Mouse (Mus musculus) naive thymus-derived CD4-positive, alpha-beta T cell, adult 5 months (primary cell): Measurements from ENCODE around the gene Tm6sf1. TPM values are rescaled to one million over a fixed set of nuclear protein-coding genes. Genes with fewer than 3 reads are reported as not detected.

Source experiments
- polyA plus RNA-seq: library from polyadenylated mRNA; unstranded; fragments of 100-300 nt; shearing (Covaris generic); gene quantifications from one replicate; pipeline ENCODE4 v1.2.1, GENCODE M21; 2017

The Tm6sf1 gene
- polyA plus RNA-seq: 16.5 TPM

DNA sequence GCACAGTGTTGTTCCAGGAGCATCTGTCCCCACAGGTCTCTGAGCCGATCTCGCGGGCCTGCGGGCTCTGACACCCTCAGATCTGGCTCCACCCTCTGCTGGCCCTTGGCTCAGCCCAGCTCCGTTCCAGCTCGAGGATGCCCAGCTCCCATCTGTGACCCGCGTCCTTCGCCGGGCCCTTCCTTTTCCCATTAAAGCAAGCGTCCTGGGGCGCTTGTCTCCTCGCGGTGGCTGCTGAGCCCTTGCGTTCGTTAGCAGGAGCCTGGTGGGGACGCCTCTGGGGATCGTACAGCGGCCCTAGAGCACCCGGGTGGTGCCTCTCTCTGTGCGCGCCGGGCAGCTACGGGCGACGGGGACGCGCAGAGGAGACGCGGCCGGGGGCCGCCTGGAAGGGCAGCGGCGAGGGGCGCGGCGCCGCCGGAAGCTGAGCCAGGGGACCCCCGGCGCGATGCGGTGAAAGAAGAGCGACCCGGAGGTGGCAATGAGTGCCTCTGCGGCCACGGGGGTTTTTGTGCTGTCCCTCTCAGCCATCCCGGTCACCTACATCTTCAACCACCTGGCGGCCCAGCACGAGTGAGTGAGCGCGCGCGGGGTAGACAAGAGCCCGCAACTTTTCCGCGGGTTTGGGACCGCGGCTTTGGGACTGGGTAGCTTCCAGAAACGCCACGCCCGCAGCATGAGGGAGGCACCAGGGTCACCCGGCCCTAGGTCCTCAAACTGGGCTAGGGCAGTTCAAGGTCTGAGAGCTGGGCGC is at the start of gene Tm6sf1:
Gene Tm6sf1 (plus strand): TSS at position 34 of the 754 bp plus-strand sequence.

DNA sequence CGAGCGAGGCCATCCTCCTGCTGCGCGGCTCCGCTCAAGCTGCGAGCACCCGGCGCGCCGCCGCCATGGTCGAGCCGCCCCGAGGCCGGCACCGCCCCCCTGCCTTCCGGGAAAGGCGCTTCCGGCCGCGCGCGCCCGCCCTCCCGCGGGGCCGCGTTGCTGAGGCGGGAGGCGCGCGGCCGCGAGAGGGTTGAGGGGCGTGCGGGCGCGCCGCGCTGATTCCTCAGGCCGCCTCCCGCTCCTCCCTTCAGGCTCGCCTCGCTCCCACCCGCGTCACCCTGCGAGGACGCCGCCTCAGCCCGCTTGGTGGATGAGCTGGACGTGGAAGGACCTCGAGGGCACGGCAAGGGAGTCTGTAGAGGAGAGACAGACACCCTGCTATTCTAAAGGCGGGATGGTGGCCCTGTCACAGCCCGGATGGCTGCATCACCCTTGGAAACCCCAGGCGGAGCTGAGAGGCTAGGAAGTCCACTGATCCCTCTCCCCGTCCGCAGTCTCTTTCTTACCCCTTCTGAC is 29.4 kb upstream of the Tm6sf1 start, which contains the start of gene Btbd1:
Gene Btbd1 (minus strand): TSS at position 53 of the 516 bp plus-strand sequence.

DNA sequence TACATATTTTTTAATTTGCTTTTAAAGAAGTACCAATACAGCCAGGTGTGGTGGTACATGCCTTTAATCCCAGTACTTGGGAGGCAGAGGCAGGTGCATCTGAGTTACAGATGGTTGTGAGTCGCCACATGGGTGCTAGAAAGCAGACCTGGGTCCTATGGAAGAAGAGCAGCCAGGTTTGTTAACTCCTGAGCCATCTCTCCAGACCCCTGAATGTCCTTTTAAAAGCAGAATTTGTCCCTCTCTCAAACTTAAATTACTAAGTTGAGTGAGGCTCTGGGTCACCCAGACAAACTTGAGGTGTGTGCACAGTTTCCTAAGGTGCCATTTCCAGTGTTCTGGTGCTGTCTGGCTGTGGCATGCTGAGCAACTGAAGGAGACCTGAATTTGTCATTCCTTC is 3.1 kb upstream of the Tm6sf1 start, which contains the start of gene Gm10160:
Gene Gm10160 (minus strand): TSS at position 101 of the 400 bp plus-strand sequence.

Other genes with a start within 250 kb of the Tm6sf1 start
- 0.05 TPM for gene Homer2, start 151.5 kb upstream of the Tm6sf1 start, polyA plus RNA-seq
- 157 TPM for gene Ramac, start 96.1 kb upstream of the Tm6sf1 start, polyA plus RNA-seq
- 40.9 TPM for gene 3110040N11Rik, start 69.5 kb upstream of the Tm6sf1 start, polyA plus RNA-seq
- gene Btbd1, start 29.6 kb upstream of the Tm6sf1 start, polyA plus RNA-seq: 99.8 TPM
- not detected for gene Gm10160, start 3.2 kb upstream of the Tm6sf1 start, polyA plus RNA-seq
- gene Hdgfl3, start 75.5 kb downstream of the Tm6sf1 start, polyA plus RNA-seq: 11.1 TPM
- not detected for gene Bnc1, start 133.3 kb downstream of the Tm6sf1 start, polyA plus RNA-seq